Mouse (Mus musculus) cerebellum, adult 2 months (tissue): ENCODE data around the gene Carmil1. TPM values are rescaled to one million over a fixed set of nuclear protein-coding genes. Genes with fewer than 3 reads are reported as not detected.

Experiments
- DNase-seq, 2 experiments: peaks; one replicate each; pipeline ENCODE4 v3.0.0; 2021
- H3K27ac ChIP-seq: fragments of 200-500 bp; 2 replicates; pipeline ENCODE4 v1.5.1; 2012; ENCODE audit warnings: low read length, control low read depth, inconsistent platforms; ENCODE audit not compliant: insufficient read depth
- H3K27me3 ChIP-seq: fragments of 200-500 bp; 2 replicates; pipeline ENCODE4 v1.6.1; 2012; ENCODE audit warnings: inconsistent platforms, mild to moderate bottlenecking, low read length, moderate library complexity; ENCODE audit not compliant: control insufficient read depth, insufficient read depth
- H3K4me1 ChIP-seq: fragments of 200-500 bp; 2 replicates; pipeline ENCODE4 v1.6.1; 2011; ENCODE audit warnings: low read length; ENCODE audit not compliant: control insufficient read depth, insufficient read depth
- H3K4me3 ChIP-seq: fragments of 200-500 bp; replicated peaks from 2 replicates; pipeline ENCODE3; 2011; ENCODE audit warnings: mild to moderate bottlenecking, low read depth, low read length, control low read depth; ENCODE audit not compliant: insufficient read depth
- CTCF ChIP-seq: fragments of 200-500 bp; IDR thresholded peaks from 2 replicates; pipeline ENCODE4 v1.5.1; 2011; ENCODE audit warnings: low read depth, mild to moderate bottlenecking, control low read depth, low read length, moderate library complexity, borderline replicate concordance; ENCODE audit not compliant: insufficient read depth
- POLR2A ChIP-seq: fragments of 200-500 bp; IDR thresholded peaks from 2 replicates; pipeline ENCODE4 v1.6.1; 2011; ENCODE audit warnings: low read length, control low read depth, borderline replicate concordance; ENCODE audit not compliant: insufficient read depth
- WGBS: fragments of 180-500 bp; shearing (Covaris S2); methylation state at CpG from one replicate; pipeline ENCODE4 v1.1.7; 2018; 5-methylcytosine and 5-hydroxymethylcytosine counted together
- polyA plus RNA-seq: library from polyadenylated mRNA; depleted of rRNA; stranded (reverse); fragments of >200 nt; gene quantifications from 2 replicates; pipeline ENCODE4 v1.2.3, GENCODE M21; 2012

Carmil1 gene
- polyA plus RNA-seq, 1 experiment = 24.8 TPM

DNA sequence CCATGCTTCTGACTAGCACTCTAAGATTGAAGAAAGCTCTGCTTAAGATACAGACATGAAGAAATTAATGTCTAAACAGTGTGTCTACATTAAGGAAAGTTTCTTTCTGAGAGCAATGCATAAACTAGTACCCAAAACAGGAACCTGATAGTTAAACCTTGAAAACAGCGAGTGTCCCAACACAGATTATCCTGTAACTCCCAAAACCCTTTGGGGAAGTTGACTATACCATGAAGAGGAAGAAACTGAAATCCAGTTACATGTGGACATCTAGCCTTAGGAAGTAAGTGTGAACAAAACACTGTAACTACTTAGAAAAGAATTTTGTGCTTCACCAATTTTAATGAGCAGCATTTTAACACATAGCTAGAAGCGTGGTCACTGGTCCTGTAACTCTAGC lies 177.4 kb downstream of the Carmil1 start:
- TF ChIP-seq POLR2A (no peak), CTCF (no peak)
- H3K27me3 ChIP-seq = no peaks in the 10 kb centered on the region
- H3K4me1 ChIP-seq = no peaks in the 10 kb centered on the region
- no peak overlapping the region for H3K4me3 ChIP-seq
- no peak overlapping the region for H3K27ac ChIP-seq
- 95% methylated on average over 2 of the region's 2 CpGs for WGBS
- DNase-seq = no peak

- WGBS = 92% methylated on average over 4 of the region's 4 CpGs
- Histone ChIP-seq H3K27me3 (no peaks in the 10 kb centered on the region), H3K4me1 (no peaks in the 10 kb centered on the region), H3K4me3 (no peak overlapping the region), H3K27ac (no peak overlapping the region)
- DNase-seq = no peak
- no peak for TF ChIP-seq CTCF
- no peak for TF ChIP-seq POLR2A
These were observed 178.3 kb downstream of the Carmil1 start for GRCm38 (mm10) chr13:24102256-24102655.

DNA sequence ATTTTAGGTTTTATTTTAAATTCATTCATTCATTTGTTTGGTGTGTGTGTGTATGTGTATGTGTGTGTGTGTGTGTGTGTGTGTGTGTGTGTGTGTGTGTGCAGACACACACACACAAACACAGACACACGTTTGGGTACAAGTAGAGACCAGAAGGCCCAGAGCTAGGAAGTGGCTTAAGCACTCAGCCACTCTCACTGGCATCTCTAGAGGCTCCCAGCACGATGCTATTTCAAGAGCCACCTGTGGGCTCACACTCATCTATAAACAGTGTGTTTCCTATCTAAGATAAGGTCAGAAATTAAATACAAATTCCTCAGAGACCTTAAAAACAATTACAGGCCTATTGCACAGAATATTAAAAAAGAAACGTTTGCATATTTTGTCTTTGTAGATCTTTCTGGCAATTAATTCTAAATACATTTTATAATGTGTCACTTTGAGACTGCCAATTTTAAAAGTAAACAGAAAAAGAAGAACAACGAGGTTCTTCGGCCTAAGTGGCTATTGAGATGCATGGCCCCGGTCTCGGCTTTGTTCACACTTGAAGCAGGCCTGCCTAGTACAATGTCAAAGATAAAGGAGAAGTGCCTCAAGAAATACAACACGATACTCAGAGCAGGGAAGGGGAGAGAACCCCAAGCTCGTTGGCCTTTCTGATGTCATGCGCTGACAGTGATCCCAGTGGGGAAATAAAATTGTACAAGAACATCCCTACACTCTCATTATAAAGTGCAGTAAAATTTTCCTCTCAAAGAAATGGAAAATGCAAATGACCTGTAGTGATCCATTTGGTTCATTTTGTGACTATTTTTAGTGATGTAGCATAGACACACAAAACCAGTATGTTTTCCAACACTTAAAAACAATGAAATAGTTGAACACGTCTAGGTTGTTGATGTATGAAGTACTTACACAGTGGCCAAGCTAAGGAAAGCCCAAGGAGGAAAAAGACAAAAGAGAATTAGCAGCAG lies 179.2 kb downstream of the Carmil1 start:
- no peak for TF ChIP-seq CTCF
- no peak for TF ChIP-seq POLR2A

GRCm38 (mm10) chr13:24100516-24101094 lies 180.0 kb downstream of the Carmil1 start:
- Histone ChIP-seq H3K27me3 (no peaks in the 10 kb centered on the region), H3K27ac (no peak overlapping the region), H3K4me3 (no peak overlapping the region), H3K4me1 (no peaks in the 10 kb centered on the region)
- DNase-seq = no peak
- 87% methylated on average over 11 of the region's 11 CpGs for WGBS
- TF ChIP-seq POLR2A = no peak
- no peak for TF ChIP-seq CTCF

More for the DNA sequence above, 179.2 kb downstream of the Carmil1 start:
- no peak for DNase-seq
- Histone ChIP-seq H3K27ac (no peak overlapping the region), H3K27me3 (no peaks in the 10 kb centered on the region), H3K4me1 (no peaks in the 10 kb centered on the region), H3K4me3 (no peak overlapping the region)
- 81% methylated on average over 11 of the region's 11 CpGs for WGBS

GRCm38 (mm10) chr13:24096573-24096972 lies 184.0 kb downstream of the Carmil1 start:
- 79% methylated on average over 6 of the region's 6 CpGs for WGBS
- no peaks in the 10 kb centered on the region for H3K4me1 ChIP-seq
- no peaks in the 10 kb centered on the region for H3K27me3 ChIP-seq
- no peak for DNase-seq
- TF ChIP-seq POLR2A (no peak), CTCF (no peak)
- no peak overlapping the region for H3K27ac ChIP-seq
- H3K4me3 ChIP-seq = no peak overlapping the region

GRCm38 (mm10) chr13:24094825-24095547 lies 185.6 kb downstream of the Carmil1 start:
- TF ChIP-seq POLR2A = no peak
- no peak for TF ChIP-seq CTCF
- H3K27me3 ChIP-seq = no peaks in the 10 kb centered on the region
- H3K4me3 ChIP-seq = no peak overlapping the region
- 94% methylated on average over 6 of the region's 6 CpGs for WGBS
- no peaks in the 10 kb centered on the region for H3K4me1 ChIP-seq
- no peak overlapping the region for H3K27ac ChIP-seq
- no peak for DNase-seq

DNA sequence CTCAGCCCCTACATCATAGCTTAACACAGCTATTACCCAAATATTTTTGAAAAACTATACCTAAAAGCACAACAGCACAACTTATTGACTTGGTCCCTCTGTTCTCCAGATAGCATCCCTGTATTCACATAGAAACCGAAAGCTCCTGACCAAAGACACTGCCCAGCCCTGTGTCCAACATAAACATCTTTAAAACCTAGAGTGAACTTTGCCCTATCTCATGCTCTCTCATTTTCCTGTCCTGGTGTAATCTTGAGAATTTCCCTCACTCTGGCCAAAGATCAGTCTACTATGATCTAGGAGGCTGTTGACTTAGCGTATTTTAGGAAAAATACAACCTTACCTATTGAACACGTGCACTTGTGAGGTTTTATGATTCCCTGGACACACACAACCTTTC lies 187.5 kb downstream of the Carmil1 start:
- 94% methylated on average over 3 of the region's 3 CpGs for WGBS
- no peak for TF ChIP-seq POLR2A
- TF ChIP-seq CTCF = no peak

GRCm38 (mm10) chr13:24092073-24092472 lies 188.5 kb downstream of the Carmil1 start:
- Histone ChIP-seq H3K27ac (no peak overlapping the region), H3K4me1 (no peaks in the 10 kb centered on the region), H3K4me3 (no peak overlapping the region), H3K27me3 (no peaks in the 10 kb centered on the region)
- no peak for DNase-seq
- TF ChIP-seq CTCF (no peak), POLR2A (no peak)
- whole genome bisulfite sequencing = 96% methylated on average over 5 of the region's 5 CpGs

More for the DNA sequence above, 187.5 kb downstream of the Carmil1 start:
- H3K4me1 ChIP-seq = no peaks in the 10 kb centered on the region
- H3K27me3 ChIP-seq = no peaks in the 10 kb centered on the region
- no peak for DNase-seq
- no peak overlapping the region for H3K27ac ChIP-seq
- H3K4me3 ChIP-seq = no peak overlapping the region
